Mouse (Mus musculus): ENCODE measurements at regions not wholly inside any gene's neighbourhood (a gene's known extent, or its start where the extent isn't known, plus 50 kb on each side); places are given as distances from the start of the nearest gene placed in this dataset.
"Not testable (repeated sequence)": the region's sequence is repeated elsewhere in the genome, so short reads cannot be mapped to it uniquely, and the experiment has no call there.

- H3K27ac ChIP-seq: no peak overlapping the region
- no peaks in the 10 kb centered on the region for H3K27me3 ChIP-seq (ENCODE audit: low read depth, poor library complexity, severe bottlenecking)
- H3K9me3 ChIP-seq (replicated peaks): no peaks in the 10 kb centered on the region
- no peaks in the 10 kb centered on the region for H3K4me1 ChIP-seq
- 92% methylated on average over 4 of the region's 4 CpGs for WGBS
- H3K36me3 ChIP-seq: no peaks in the 10 kb centered on the region
- no peak overlapping the region for H3K4me3 ChIP-seq
- no peak for DNase-seq (ENCODE audit: low spot score)
Measured at GRCm38 (mm10) chr7:125182266-125182665, 262.2 kb upstream of the Kdm8 start.

- not testable (repeated sequence) for H3K4me3 ChIP-seq; H3K4me1 ChIP-seq; H3K27ac ChIP-seq; H3K27me3 ChIP-seq (ENCODE audit: low read depth, poor library complexity, severe bottlenecking); H3K36me3 ChIP-seq; DNase-seq (ENCODE audit: low spot score); H3K9me3 ChIP-seq (replicated peaks)
- WGBS: over 99% methylated on average over 4 of the region's 4 CpGs
Measured at GRCm38 (mm10) chr7:125183011-125183410, 261.5 kb upstream of the Kdm8 start.

- Histone ChIP-seq H3K36me3 (no peaks in the 10 kb centered on the region), H3K27me3 (ENCODE audit: low read depth, poor library complexity, severe bottlenecking) (no peaks in the 10 kb centered on the region), H3K4me1 (no peaks in the 10 kb centered on the region), H3K9me3 (replicated peaks) (no peaks in the 10 kb centered on the region), H3K27ac (no peak overlapping the region), H3K4me3 (no peak overlapping the region)
- 76% methylated on average over 13 of the region's 13 CpGs for WGBS
- no peak for DNase-seq (ENCODE audit: low spot score)
Measured at GRCm38 (mm10) chr7:125185037-125185679, 259.3 kb upstream of the Kdm8 start.

GRCm38 (mm10) chr7:125187011-125187740 lies 257.3 kb upstream of the Kdm8 start:
- no peak overlapping the region for H3K4me3 ChIP-seq
- no peaks in the 10 kb centered on the region for H3K4me1 ChIP-seq
- no peaks in the 10 kb centered on the region for H3K27me3 ChIP-seq (ENCODE audit: low read depth, poor library complexity, severe bottlenecking)
- H3K9me3 ChIP-seq (replicated peaks): no peaks in the 10 kb centered on the region
- DNase-seq (ENCODE audit: low spot score): no peak
- no peaks in the 10 kb centered on the region for H3K36me3 ChIP-seq
- 92% methylated on average over 10 of the region's 10 CpGs for WGBS
- no peak overlapping the region for H3K27ac ChIP-seq

GRCm38 (mm10) chr7:125188986-125189385 lies 255.5 kb upstream of the Kdm8 start:
- Histone ChIP-seq H3K4me1 (no peaks in the 10 kb centered on the region), H3K9me3 (replicated peaks) (no peaks in the 10 kb centered on the region), H3K27ac (no peak overlapping the region), H3K27me3 (ENCODE audit: low read depth, poor library complexity, severe bottlenecking) (no peaks in the 10 kb centered on the region), H3K4me3 (no peak overlapping the region), H3K36me3 (no peaks in the 10 kb centered on the region)
- no peak for DNase-seq (ENCODE audit: low spot score)
- 86% methylated on average over 5 of the region's 5 CpGs for WGBS

GRCm38 (mm10) chr7:125190067-125190466 lies 254.4 kb upstream of the Kdm8 start:
- no peaks in the 10 kb centered on the region for H3K27me3 ChIP-seq (ENCODE audit: low read depth, poor library complexity, severe bottlenecking)
- no peak overlapping the region for H3K4me3 ChIP-seq
- H3K36me3 ChIP-seq: no peaks in the 10 kb centered on the region
- 87% methylated on average over 6 of the region's 6 CpGs for WGBS
- no peak overlapping the region for H3K27ac ChIP-seq
- H3K9me3 ChIP-seq (replicated peaks): no peaks in the 10 kb centered on the region
- no peaks in the 10 kb centered on the region for H3K4me1 ChIP-seq
- DNase-seq (ENCODE audit: low spot score): no peak

GRCm38 (mm10) chr7:125191313-125191712 lies 253.2 kb upstream of the Kdm8 start:
- Histone ChIP-seq H3K4me1 (no peaks in the 10 kb centered on the region), H3K9me3 (replicated peaks) (no peaks in the 10 kb centered on the region), H3K27ac (no peak overlapping the region), H3K27me3 (ENCODE audit: low read depth, poor library complexity, severe bottlenecking) (no peaks in the 10 kb centered on the region), H3K36me3 (no peaks in the 10 kb centered on the region), H3K4me3 (no peak overlapping the region)
- no peak for DNase-seq (ENCODE audit: low spot score)

- no peaks in the 10 kb centered on the region for H3K36me3 ChIP-seq
- H3K27me3 ChIP-seq (ENCODE audit: low read depth, poor library complexity, severe bottlenecking): no peaks in the 10 kb centered on the region
- DNase-seq (ENCODE audit: low spot score): no peak
- H3K27ac ChIP-seq: no peak overlapping the region
- no peaks in the 10 kb centered on the region for H3K9me3 ChIP-seq (replicated peaks)
- whole genome bisulfite sequencing: 73% methylated on average over 6 of the region's 6 CpGs
- H3K4me3 ChIP-seq: no peak overlapping the region
- H3K4me1 ChIP-seq: no peaks in the 10 kb centered on the region
Measured at GRCm38 (mm10) chr7:125211346-125211973, 233.0 kb upstream of the Kdm8 start.

- Histone ChIP-seq H3K4me1 (0 out of 2 replicates have a peak, but pooled peaks cover 4% of the 10 kb centered on the region), H3K9me3 (replicated peaks) (no peaks in the 10 kb centered on the region), H3K27me3 (ENCODE audit: low read depth, poor library complexity, severe bottlenecking) (no peaks in the 10 kb centered on the region), H3K27ac (no peak overlapping the region), H3K36me3 (no peaks in the 10 kb centered on the region), H3K4me3 (no peak overlapping the region)
- DNase-seq (ENCODE audit: low spot score): no peak
- 74% methylated on average over 6 of the region's 6 CpGs for WGBS
Measured at GRCm38 (mm10) chr7:125214036-125214435, 230.4 kb upstream of the Kdm8 start.

- DNase-seq (ENCODE audit: low spot score): no peak
- WGBS: 95% methylated on average over 4 of the region's 4 CpGs
Measured at GRCm38 (mm10) chr7:125217630-125218029, 226.8 kb upstream of the Kdm8 start.

GRCm38 (mm10) chr7:125222684-125223083 lies 221.8 kb upstream of the Kdm8 start:
- DNase-seq (ENCODE audit: low spot score): no peak
- 89% methylated on average over 1 of the region's 1 CpGs for WGBS
- Histone ChIP-seq H3K27ac (no peak overlapping the region), H3K4me1 (0 out of 2 replicates have a peak, but pooled peaks cover 4% of the 10 kb centered on the region), H3K36me3 (no peaks in the 10 kb centered on the region), H3K4me3 (no peak overlapping the region), H3K9me3 (replicated peaks) (no peaks in the 10 kb centered on the region), H3K27me3 (ENCODE audit: low read depth, poor library complexity, severe bottlenecking) (no peaks in the 10 kb centered on the region)

More at GRCm38 (mm10) chr7:125217630-125218029, 226.8 kb upstream of the Kdm8 start:
- Histone ChIP-seq H3K27me3 (ENCODE audit: low read depth, poor library complexity, severe bottlenecking) (no peaks in the 10 kb centered on the region), H3K9me3 (replicated peaks) (no peaks in the 10 kb centered on the region), H3K4me3 (no peak overlapping the region), H3K27ac (no peak overlapping the region), H3K36me3 (no peaks in the 10 kb centered on the region), H3K4me1 (0 out of 2 replicates have a peak, but pooled peaks cover 4% of the 10 kb centered on the region)

GRCm38 (mm10) chr7:125234911-125235310 lies 209.6 kb upstream of the Kdm8 start:
- Histone ChIP-seq H3K4me3 (no peak overlapping the region), H3K36me3 (no peaks in the 10 kb centered on the region), H3K4me1 (no peaks in the 10 kb centered on the region), H3K27me3 (ENCODE audit: low read depth, poor library complexity, severe bottlenecking) (no peaks in the 10 kb centered on the region), H3K27ac (no peak overlapping the region), H3K9me3 (replicated peaks) (no peaks in the 10 kb centered on the region)
- DNase-seq (ENCODE audit: low spot score): no peak
- WGBS: 40% methylated on average over 7 of the region's 7 CpGs

GRCm38 (mm10) chr7:125237026-125237425 lies 207.4 kb upstream of the Kdm8 start:
- no peak for DNase-seq (ENCODE audit: low spot score)
- H3K9me3 ChIP-seq (replicated peaks): no peaks in the 10 kb centered on the region
- no peaks in the 10 kb centered on the region for H3K27me3 ChIP-seq (ENCODE audit: low read depth, poor library complexity, severe bottlenecking)
- WGBS: 82% methylated on average over 3 of the region's 3 CpGs
- no peaks in the 10 kb centered on the region for H3K4me1 ChIP-seq
- no peak overlapping the region for H3K27ac ChIP-seq
- H3K36me3 ChIP-seq: no peaks in the 10 kb centered on the region
- no peak overlapping the region for H3K4me3 ChIP-seq

Data from limb, embryonic 10.5 days (tissue).